Mouse (Mus musculus) urinary bladder, adult 18-20 months (tissue): ENCODE measurements around the gene Cask.
"Not testable (repeated sequence)": the region's sequence is repeated elsewhere in the genome, so short reads cannot be mapped to it uniquely, and the experiment has no call there.

Experiments
- DNase-seq, 2 experiments: peaks; one replicate each; pipeline ENCODE4 v3.0.0; 2022; ENCODE audit warnings: low spot score in 2 of 2, mixed read lengths in 2 of 2

The Cask gene

GRCm38 (mm10) chrX:13851285-13851684 is at the start of gene Cask:
TSS of gene Cask (minus strand) at chrX:13851367.
- peak in 1 of 2 experiments; percentile 42 for DNase-seq

- DNase-seq = no peak
Observed at GRCm38 (mm10) chrX:13889976-13890375, 38.8 kb upstream of the Cask start.

- DNase-seq = no peak
Observed at GRCm38 (mm10) chrX:13884348-13884747, 33.2 kb upstream of the Cask start.

- DNase-seq = no peak
Observed at GRCm38 (mm10) chrX:13881969-13882368, 30.8 kb upstream of the Cask start.

- DNase-seq = no peak
Observed at GRCm38 (mm10) chrX:13860145-13860544, 9.0 kb upstream of the Cask start.

GRCm38 (mm10) chrX:13859051-13859450 is 7.9 kb upstream of the Cask start:
- DNase-seq = no peak

GRCm38 (mm10) chrX:13848473-13848872 is 2.7 kb downstream of the Cask start:
- no peak for DNase-seq

GRCm38 (mm10) chrX:13847502-13847851 is 3.7 kb downstream of the Cask start:
- DNase-seq = peak in 1 of 2 experiments; percentile 6

- peak; percentile 64 to 84 for DNase-seq
Observed at GRCm38 (mm10) chrX:13846653-13847501, 4.3 kb downstream of the Cask start.

GRCm38 (mm10) chrX:13845858-13846652 is 5.1 kb downstream of the Cask start:
- DNase-seq = peak in 1 of 2 experiments; percentile 26

- DNase-seq = no peak
Observed at GRCm38 (mm10) chrX:13845141-13845857, 5.9 kb downstream of the Cask start.

- DNase-seq = no peak
Observed at GRCm38 (mm10) chrX:13822792-13823191, 28.4 kb downstream of the Cask start.

GRCm38 (mm10) chrX:13798754-13799153 is 52.4 kb downstream of the Cask start:
- DNase-seq = no peak

- DNase-seq = no peak
Observed at GRCm38 (mm10) chrX:13765672-13766071, 85.5 kb downstream of the Cask start.

GRCm38 (mm10) chrX:13765024-13765423 is 86.1 kb downstream of the Cask start:
- no peak for DNase-seq

- no peak for DNase-seq
Observed at GRCm38 (mm10) chrX:13757279-13758005, 93.7 kb downstream of the Cask start.

- DNase-seq = no peak
Observed at GRCm38 (mm10) chrX:13741110-13741509, 110.1 kb downstream of the Cask start.

- not testable (repeated sequence) for DNase-seq
Observed at GRCm38 (mm10) chrX:13730785-13731184, 120.4 kb downstream of the Cask start.

GRCm38 (mm10) chrX:13729835-13730480 is 121.2 kb downstream of the Cask start:
- DNase-seq = peak in 1 of 2 experiments; percentile 2

- no peak for DNase-seq
Observed at GRCm38 (mm10) chrX:13725573-13726403, 125.4 kb downstream of the Cask start.
